Mouse (Mus musculus) embryonic facial prominence, embryonic 11.5 days (tissue): ENCODE measurements around the gene Cblb. TPM values are rescaled to one million over a fixed set of nuclear protein-coding genes. Genes with fewer than 3 reads are reported as not detected.

Experiments used
- ATAC-seq: fragments of 200-750 bp; cut with Nextera tagmentation; replicated peaks from 2 replicates; pipeline ENCODE4 v1.8.0; 2017; ENCODE audit warnings: low read depth; ENCODE audit not compliant: insufficient number of reproducible peaks, low FRiP score, low TSS enrichment
- DNase-seq: peaks from one replicate; pipeline ENCODE4 v3.0.0-alpha.2; 2015; ENCODE audit warnings: low spot score
- H3K27ac ChIP-seq: fragments of 300-500 bp; sonication (generic); replicated peaks from 2 replicates; pipeline ENCODE4 v1.5.1; 2014; ENCODE audit warnings: mild to moderate bottlenecking, low read depth, low read length, control low read depth
- H3K27me3 ChIP-seq: fragments of 300-500 bp; sonication (generic); 2 replicates; pipeline ENCODE4 v1.6.1; 2014; ENCODE audit warnings: mild to moderate bottlenecking, low read length, moderate library complexity, mixed read lengths; ENCODE audit not compliant: control insufficient read depth, insufficient read depth
- H3K36me3 ChIP-seq: fragments of 300-500 bp; sonication (generic); replicated peaks from 2 replicates; pipeline ENCODE4 v1.6.1; 2014; ENCODE audit warnings: low read depth, mild to moderate bottlenecking, low read length, moderate library complexity, mixed read lengths; ENCODE audit not compliant: control insufficient read depth, insufficient read depth
- H3K4me1 ChIP-seq: fragments of 300-500 bp; sonication (generic); 2 replicates; pipeline ENCODE4 v1.6.1; 2014; ENCODE audit warnings: low read length, mixed read lengths; ENCODE audit not compliant: control insufficient read depth, insufficient read depth
- H3K4me2 ChIP-seq: fragments of 300-500 bp; sonication (generic); 2 replicates; pipeline ENCODE4 v1.6.1; 2014; ENCODE audit warnings: low read depth, mild to moderate bottlenecking, control low read depth, low read length, moderate library complexity
- H3K4me3 ChIP-seq: fragments of 300-500 bp; sonication (generic); 2 replicates; pipeline ENCODE4 v1.5.1; 2014; ENCODE audit warnings: low read depth, low read length, control low read depth
- H3K9ac ChIP-seq: fragments of 300-500 bp; sonication (generic); replicated peaks from 2 replicates; pipeline ENCODE4 v1.6.1; 2014; ENCODE audit warnings: mild to moderate bottlenecking, control low read depth, low read length
- H3K9me3 ChIP-seq: fragments of 300-500 bp; sonication (generic); replicated peaks from 2 replicates; pipeline ENCODE4 v1.6.1; 2016; ENCODE audit warnings: mild to moderate bottlenecking, low read length, inconsistent platforms, mixed read lengths; ENCODE audit not compliant: control insufficient read depth
- WGBS: fragments of 180-500 bp; shearing (Covaris S2); extraction: QIAGEN DNeasy Blood & Tissue Kit; methylation state at CpG from one replicate; pipeline ENCODE4 v1.1.7; 2014; 5-methylcytosine and 5-hydroxymethylcytosine counted together
- polyA plus RNA-seq: library from polyadenylated mRNA; unstranded; fragments of >200 nt; fragmentation: Nextera tagmentation; extraction: Ambion mirVana; gene quantifications from 2 replicates; pipeline ENCODE4 v1.2.1, GENCODE M21; 2014

Cblb gene
- polyA plus RNA-seq, 1 experiment from 2014 or later, result 30.0 TPM

- Histone ChIP-seq H3K27ac (peak overlapping the region; percentile 91), H3K4me3 (peak overlapping the region; percentile 91), H3K4me2 (peak overlapping the region; percentile 57), H3K9me3 (no peaks in the 10 kb centered on the region), H3K27me3 (no peaks in the 10 kb centered on the region), H3K4me1 (no peaks in the 10 kb centered on the region), H3K9ac (peak overlapping the region; percentile 97), H3K36me3 (no peaks in the 10 kb centered on the region; the same call in 1 of the 2 replicates)
- DNase-seq (peak; percentile 77), ATAC-seq (peak; percentile 87)
- WGBS, result under 1% methylated on average over 36 of the region's 37 CpGs
Observed at GRCm38 (mm10) chr16:52031712-52032251, 757 bp downstream of the Cblb start.

- Histone ChIP-seq H3K9ac (peak overlapping the region; percentile 97), H3K9me3 (no peaks in the 10 kb centered on the region), H3K4me3 (peak overlapping the region; percentile 91), H3K27ac (peak overlapping the region; percentile 91), H3K27me3 (no peaks in the 10 kb centered on the region), H3K4me1 (no peaks in the 10 kb centered on the region), H3K36me3 (no peaks in the 10 kb centered on the region; the same call in 1 of the 2 replicates), H3K4me2 (peak overlapping the region; percentile 57)
- DNase-seq (peak; percentile 33), ATAC-seq (no peak)
- WGBS, result 13% methylated on average over 29 of the region's 29 CpGs
Observed at GRCm38 (mm10) chr16:52032376-52033330, 1.6 kb downstream of the Cblb start.

GRCm38 (mm10) chr16:52033381-52034315, 2.6 kb downstream of the Cblb start:
- H3K4me3 ChIP-seq, result peak overlapping the region; percentile 91; the same call in 1 of the 2 replicates

GRCm38 (mm10) chr16:52034356-52034755, 3.3 kb downstream of the Cblb start:
- DNase-seq, result no peak
- no peak for ATAC-seq
- no peak overlapping the region for H3K27ac ChIP-seq
- no peaks in the 10 kb centered on the region for H3K4me1 ChIP-seq
- WGBS, result 79% methylated on average over 5 of the region's 5 CpGs
- no peaks in the 10 kb centered on the region for H3K9me3 ChIP-seq
- no peak overlapping the region for H3K4me2 ChIP-seq
- H3K36me3 ChIP-seq, result no peaks in the 10 kb centered on the region; the same call in none of the 2 replicates
- no peaks in the 10 kb centered on the region for H3K27me3 ChIP-seq
- no peak overlapping the region for H3K4me3 ChIP-seq
- H3K9ac ChIP-seq, result no peak overlapping the region

More at GRCm38 (mm10) chr16:52033381-52034315, 2.6 kb downstream of the Cblb start:
- ATAC-seq, result no peak
- H3K9ac ChIP-seq, result no peak overlapping the region
- H3K4me2 ChIP-seq, result peak overlapping the region; percentile 16; the same call in 1 of the 2 replicates
- WGBS, result 87% methylated on average over 4 of the region's 4 CpGs
- DNase-seq, result no peak
- H3K4me1 ChIP-seq, result no peaks in the 10 kb centered on the region
- H3K9me3 ChIP-seq, result no peaks in the 10 kb centered on the region
- H3K27me3 ChIP-seq, result no peaks in the 10 kb centered on the region
- no peaks in the 10 kb centered on the region; the same call in none of the 2 replicates for H3K36me3 ChIP-seq
- H3K27ac ChIP-seq, result no peak overlapping the region

GRCm38 (mm10) chr16:52036295-52036694, 5.3 kb downstream of the Cblb start:
- WGBS, result 79% methylated on average over 3 of the region's 3 CpGs
- DNase-seq, result no peak
- H3K27ac ChIP-seq, result no peak overlapping the region
- H3K4me1 ChIP-seq, result no peaks in the 10 kb centered on the region
- no peak overlapping the region for H3K4me2 ChIP-seq
- H3K36me3 ChIP-seq, result no peaks in the 10 kb centered on the region; the same call in none of the 2 replicates
- no peaks in the 10 kb centered on the region for H3K9me3 ChIP-seq
- no peak overlapping the region for H3K4me3 ChIP-seq
- H3K27me3 ChIP-seq, result no peaks in the 10 kb centered on the region
- no peak for ATAC-seq
- no peak overlapping the region for H3K9ac ChIP-seq

GRCm38 (mm10) chr16:52038283-52038682, 7.3 kb downstream of the Cblb start:
- Histone ChIP-seq H3K27ac (no peak overlapping the region), H3K36me3 (no peaks in the 10 kb centered on the region; the same call in none of the 2 replicates), H3K9me3 (no peaks in the 10 kb centered on the region), H3K9ac (no peak overlapping the region), H3K4me1 (no peaks in the 10 kb centered on the region), H3K4me2 (no peak overlapping the region), H3K4me3 (no peak overlapping the region), H3K27me3 (no peaks in the 10 kb centered on the region)
- DNase-seq (no peak), ATAC-seq (no peak)
- 91% methylated on average over 4 of the region's 4 CpGs for WGBS

- Histone ChIP-seq H3K9ac (no peak overlapping the region), H3K4me1 (no peaks in the 10 kb centered on the region), H3K36me3 (no peaks in the 10 kb centered on the region; the same call in none of the 2 replicates), H3K4me2 (no peak overlapping the region), H3K4me3 (no peak overlapping the region), H3K27me3 (no peaks in the 10 kb centered on the region), H3K9me3 (no peaks in the 10 kb centered on the region), H3K27ac (no peak overlapping the region)
- ATAC-seq (no peak), DNase-seq (no peak)
- 83% methylated on average over 2 of the region's 2 CpGs for WGBS
Observed at GRCm38 (mm10) chr16:52038821-52039220, 7.8 kb downstream of the Cblb start.
